Mouse (Mus musculus): ENCODE data around the gene Syt17.
"Not testable (repeated sequence)": the region's sequence is repeated elsewhere in the genome, so short reads cannot be mapped to it uniquely, and the experiment has no call there.

Gene Syt17

GRCm38 (mm10) chr7:118380056-118380455 lies 68.0 kb downstream of the Syt17 start:
- no peak for DNase-seq (ENCODE audit: low spot score in 2 of 2)

- DNase-seq (ENCODE audit: low spot score in 2 of 2): no peak
Observed at GRCm38 (mm10) chr7:118376590-118376989, 71.4 kb downstream of the Syt17 start.

GRCm38 (mm10) chr7:118375341-118375740 lies 72.7 kb downstream of the Syt17 start:
- DNase-seq (ENCODE audit: low spot score in 2 of 2): peak; percentile 25 to 39

GRCm38 (mm10) chr7:118371361-118371760 lies 76.7 kb downstream of the Syt17 start:
- peak; percentile 36 to 42 for DNase-seq (ENCODE audit: low spot score in 2 of 2)

- no peak for DNase-seq (ENCODE audit: low spot score in 2 of 2)
Observed at GRCm38 (mm10) chr7:118369705-118370104, 78.3 kb downstream of the Syt17 start.

- DNase-seq (ENCODE audit: low spot score in 2 of 2): no peak
Observed at GRCm38 (mm10) chr7:118365902-118366301, 82.1 kb downstream of the Syt17 start.

- DNase-seq (ENCODE audit: low spot score in 2 of 2): no peak
Observed at GRCm38 (mm10) chr7:118365251-118365650, 82.8 kb downstream of the Syt17 start.

GRCm38 (mm10) chr7:118364353-118365007 lies 83.5 kb downstream of the Syt17 start:
- DNase-seq (ENCODE audit: low spot score in 2 of 2): peak; percentile 85 to 91

- DNase-seq (ENCODE audit: low spot score in 2 of 2): no peak
Observed at GRCm38 (mm10) chr7:118363587-118364233, 84.3 kb downstream of the Syt17 start.

GRCm38 (mm10) chr7:118362931-118363330 lies 85.1 kb downstream of the Syt17 start:
- peak in 1 of 2 experiments; percentile 20 for DNase-seq (ENCODE audit: low spot score in 2 of 2)

GRCm38 (mm10) chr7:118362258-118362657 lies 85.8 kb downstream of the Syt17 start:
- no peak for DNase-seq (ENCODE audit: low spot score in 2 of 2)

- DNase-seq (ENCODE audit: low spot score in 2 of 2): no peak
Observed at GRCm38 (mm10) chr7:118358977-118359376, 89.0 kb downstream of the Syt17 start.

GRCm38 (mm10) chr7:118356410-118357005 lies 91.5 kb downstream of the Syt17 start:
- not testable (repeated sequence) for DNase-seq (ENCODE audit: low spot score in 2 of 2)

GRCm38 (mm10) chr7:118350840-118351239 lies 97.2 kb downstream of the Syt17 start:
- no peak for DNase-seq (ENCODE audit: low spot score in 2 of 2)

GRCm38 (mm10) chr7:118346943-118347342 lies 101.1 kb downstream of the Syt17 start:
- DNase-seq (ENCODE audit: low spot score in 2 of 2): no peak

- no peak for DNase-seq (ENCODE audit: low spot score in 2 of 2)
Observed at GRCm38 (mm10) chr7:118346432-118346831, 101.6 kb downstream of the Syt17 start.

- no peak for DNase-seq (ENCODE audit: low spot score in 2 of 2)
Observed at GRCm38 (mm10) chr7:118345396-118345795, 102.6 kb downstream of the Syt17 start.

- no peak for DNase-seq (ENCODE audit: low spot score in 2 of 2)
Observed at GRCm38 (mm10) chr7:118344701-118345100, 103.3 kb downstream of the Syt17 start.
